Mouse (Mus musculus) neutrophil, adult 5-6 weeks (primary cell): ENCODE measurements around the gene Shisa5. TPM values are rescaled to one million over a fixed set of nuclear protein-coding genes. Genes with fewer than 3 reads are reported as not detected.
A peak's percentile ranks its signal among the peaks of the same experiment; 100 is the strongest.

Experiments used
- ATAC-seq: fragments of 151-379, 151-347 bp; 2 replicates; pipeline ENCODE4 v1.8.0; 2017; ENCODE audit warnings: mild to moderate bottlenecking, moderate TSS enrichment; ENCODE audit not compliant: insufficient number of reproducible peaks, poor library complexity, low FRiP score, severe bottlenecking; ENCODE audit errors: extremely low read depth
- total RNA-seq: library from RNA; stranded (forward); fragments of 200-1000 nt; gene quantifications from 2 replicates; pipeline ENCODE4 v1.2.3, GENCODE M21; 2017

The Shisa5 gene
- total RNA-seq, 1 experiment from 2014 or later, result 1,927 TPM

- peak; percentile 72 for ATAC-seq
Measured at GRCm38 (mm10) chr9:109051651-109052489, 13.5 kb downstream of the Shisa5 start.

- no peak for ATAC-seq
Measured at GRCm38 (mm10) chr9:109052490-109053260, 14.3 kb downstream of the Shisa5 start.

GRCm38 (mm10) chr9:109053366-109053765 lies 15.0 kb downstream of the Shisa5 start:
- no peak for ATAC-seq

- ATAC-seq, result no peak
Measured at GRCm38 (mm10) chr9:109053851-109054250, 15.5 kb downstream of the Shisa5 start.

- ATAC-seq, result peak; percentile 31
Measured at GRCm38 (mm10) chr9:109054712-109055111, 16.3 kb downstream of the Shisa5 start.

- no peak for ATAC-seq
Measured at GRCm38 (mm10) chr9:109055271-109056030, 17.1 kb downstream of the Shisa5 start.

GRCm38 (mm10) chr9:109056081-109056690 lies 17.8 kb downstream of the Shisa5 start:
- no peak for ATAC-seq

- no peak for ATAC-seq
Measured at GRCm38 (mm10) chr9:109056916-109057315, 18.6 kb downstream of the Shisa5 start.

- no peak for ATAC-seq
Measured at GRCm38 (mm10) chr9:109057543-109057942, 19.2 kb downstream of the Shisa5 start.

- no peak for ATAC-seq
Measured at GRCm38 (mm10) chr9:109058006-109058765, 19.8 kb downstream of the Shisa5 start.

- peak; percentile 66 for ATAC-seq
Measured at GRCm38 (mm10) chr9:109059136-109059903, 21.0 kb downstream of the Shisa5 start, which contains the start of gene Trex1. Trex1 (minus strand) TSS chr9:109059734.

- ATAC-seq, result no peak
Measured at GRCm38 (mm10) chr9:109060184-109060897, 22.0 kb downstream of the Shisa5 start.

- no peak for ATAC-seq
Measured at GRCm38 (mm10) chr9:109060898-109061295, 22.5 kb downstream of the Shisa5 start.

GRCm38 (mm10) chr9:109068095-109068735 lies 29.9 kb downstream of the Shisa5 start:
- no peak for ATAC-seq

GRCm38 (mm10) chr9:109073661-109074573 lies 35.6 kb downstream of the Shisa5 start, which contains the start of gene Atrip:
Atrip (minus strand) TSS chr9:109074124.
- ATAC-seq, result peak; percentile 97
